ENCODE assay signal across 8 mouse cellular contexts in the genomic region with DNA sequence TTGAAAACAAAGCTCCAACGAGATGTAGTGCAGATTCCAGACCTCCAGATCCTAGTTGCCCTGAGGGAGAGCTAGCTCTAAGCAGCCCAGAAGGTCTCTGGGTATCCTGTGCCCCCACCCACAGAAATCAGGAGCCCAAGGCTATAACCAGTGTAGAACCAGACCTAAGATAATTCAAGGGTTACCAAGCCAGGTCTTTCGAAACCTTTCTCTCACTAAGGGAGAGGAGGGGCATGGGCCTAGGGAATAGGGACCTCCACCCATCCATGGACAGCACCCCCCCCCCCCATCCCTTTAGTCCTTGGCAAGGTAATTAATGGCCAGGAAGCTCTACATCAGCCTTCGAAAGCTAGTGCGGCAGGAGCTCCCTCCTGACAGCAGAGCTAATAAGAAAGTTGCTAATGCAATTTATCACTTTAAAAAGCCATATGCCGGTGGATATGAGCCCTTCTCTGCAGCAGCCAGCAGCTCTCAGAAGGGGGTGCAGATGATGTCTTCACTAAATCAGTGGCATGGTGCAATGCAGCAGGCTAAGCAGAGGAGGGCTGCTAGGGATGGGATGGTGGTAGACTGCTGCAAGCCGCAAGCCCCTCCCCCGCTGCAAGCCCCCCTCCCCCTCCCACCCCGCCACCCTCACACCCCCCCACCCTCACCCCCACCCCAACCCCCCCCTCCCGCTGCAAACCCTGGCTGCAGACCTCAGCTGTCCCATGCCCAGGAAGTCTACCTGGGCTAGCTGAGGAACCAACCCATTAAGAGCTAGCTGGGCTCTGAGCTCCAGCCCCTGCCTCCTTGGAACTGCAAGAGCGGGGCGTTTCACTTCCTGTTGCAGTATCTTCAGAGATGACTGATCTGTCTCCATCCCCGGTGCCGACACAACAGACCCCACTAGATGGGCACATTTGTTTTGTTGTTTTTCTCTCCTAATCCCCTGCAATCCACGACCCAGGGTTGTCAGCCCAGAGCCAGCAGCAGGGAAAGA. TPM values are rescaled to one million over a fixed set of nuclear protein-coding genes. Genes with fewer than 3 reads are reported as not detected.
DNase-seq lines count a peak whose midpoint lies in the region; ATAC-seq and TF ChIP-seq lines count a peak whose summit lies in the region.

No protein-coding gene starts in this region.

- TF ChIP-seq CTCF in brain, embryonic 14.5 days (IDR thresholded peaks at IDR 0.05; ENCODE audit: borderline replicate concordance, extremely low read depth, insufficient read depth, insufficient read length): no peak

- no peak for DNase-seq in kidney, adult 18-20 months
- DNase-seq in brain, embryonic 14.5 days (ENCODE audit: low read depth): peak; percentile 73
- DNase-seq in naive thymus-derived CD4-positive, alpha-beta T cell, adult 2 months (ENCODE audit: low read depth): peak; percentile 26
- DNase-seq in urinary bladder, postnatal 25 days (ENCODE audit: low spot score): no peak

- H3K27ac ChIP-seq in kidney, embryonic 15.5 days: peak overlapping the region; percentile 28; the same call in 1 of the 2 replicates
- H3K27ac ChIP-seq in hindbrain, embryonic 15.5 days (replicated peaks): peak overlapping the region; percentile 43

- 0 out of 2 replicates have a peak, but pooled peaks have one; percentile 37 for ATAC-seq in kidney, embryonic 15.5 days (replicated peaks; ENCODE audit: low FRiP score)
- ATAC-seq in hindbrain, embryonic 15.5 days (ENCODE audit: low FRiP score, low read depth): peak; percentile 90
- ATAC-seq in cerebellum, adult (ENCODE audit: insufficient number of reproducible peaks, low FRiP score, low TSS enrichment): no peak
- no peak for ATAC-seq in erythroid progenitor cell, adult 5-6 weeks (replicated peaks; ENCODE audit: low FRiP score, poor library complexity, severe bottlenecking)

- TF ChIP-seq POLR2A in brain, embryonic 14.5 days (IDR thresholded peaks at IDR 0.05; ENCODE audit: borderline replicate concordance, extremely low read depth, insufficient read depth, insufficient read length, poor library complexity, severe bottlenecking): no peak

- WGBS in kidney, embryonic 15.5 days: 11% methylated on average over 14 of the region's 14 CpGs
- 20% methylated on average over 13 of the region's 14 CpGs for WGBS in hindbrain, embryonic 15.5 days

- H3K4me2 ChIP-seq in kidney, embryonic 15.5 days: peak overlapping the region; percentile 26
- H3K4me2 ChIP-seq in hindbrain, embryonic 15.5 days: peak overlapping the region; percentile 11; the same call in 1 of the 2 replicates

- peaks cover 25% of the 10 kb centered on the region for H3K4me1 ChIP-seq in kidney, embryonic 15.5 days
- H3K4me1 ChIP-seq in hindbrain, embryonic 15.5 days (replicated peaks): peaks cover 30% of the 10 kb centered on the region

- no peak overlapping the region; the same call in 1 of the 2 replicates for H3K9ac ChIP-seq in kidney, embryonic 15.5 days
- no peak overlapping the region for H3K9ac ChIP-seq in hindbrain, embryonic 15.5 days

- H3K27me3 ChIP-seq in kidney, embryonic 15.5 days: peaks cover 5% of the 10 kb centered on the region; the same call in 1 of the 2 replicates
- H3K27me3 ChIP-seq in hindbrain, embryonic 15.5 days: no peaks in the 10 kb centered on the region

- no peaks in the 10 kb centered on the region for H3K9me3 ChIP-seq in kidney, embryonic 15.5 days (replicated peaks)
- H3K9me3 ChIP-seq in hindbrain, embryonic 15.5 days: no peaks in the 10 kb centered on the region

- no peaks in the 10 kb centered on the region for H3K36me3 ChIP-seq in kidney, embryonic 15.5 days
- no peaks in the 10 kb centered on the region for H3K36me3 ChIP-seq in hindbrain, embryonic 15.5 days

- H3K4me3 ChIP-seq in kidney, embryonic 15.5 days (replicated peaks): no peak overlapping the region
- no peak overlapping the region for H3K4me3 ChIP-seq in hindbrain, embryonic 15.5 days

RNA-seq across cellular contexts. Expression of a gene that starts 55.9 kb away (rescaled TPM):
- polyA plus RNA-seq in kidney, embryonic 15.5 days (2015; fragmentation: Nextera tagmentation; extraction: Ambion mirVana): 1,006 and 1,087 TPM in 2 replicates
- 919 and 1,119 TPM in 2 replicates for polyA plus RNA-seq in brain, embryonic 14.5 days (2012; rRNA removed)
- 2,472 and 2,541 TPM in 2 replicates for polyA plus RNA-seq in hindbrain, embryonic 15.5 days (2015; fragmentation: Nextera tagmentation; extraction: Ambion mirVana)
- total RNA-seq in erythroid progenitor cell, adult 5-6 weeks (2015; ENCODE audit: low replicate concordance): 389 and 401 TPM in 2 replicates
- 511 and 672 TPM in 2 replicates for total RNA-seq in erythroid progenitor cell, adult 5-6 weeks (2017; ENCODE audit: low replicate concordance)

Comparison
In these comparisons a context has a peak if more than half of its experiments do, and no peak if none do; other contexts are left out.
1. ATAC-seq: peak in kidney, embryonic 15.5 days (single experiment) and hindbrain, embryonic 15.5 days (single experiment); none in cerebellum, adult (single experiment) and erythroid progenitor cell, adult 5-6 weeks (single experiment).
2. DNase-seq: peak in brain, embryonic 14.5 days (single experiment) and naive thymus-derived CD4-positive, alpha-beta T cell, adult 2 months (single experiment); none in kidney, adult 18-20 months (single experiment) and urinary bladder, postnatal 25 days (single experiment).